Mouse (Mus musculus) thymus, postnatal 0 days (tissue): ENCODE measurements around the gene Map4k2. TPM values are rescaled to one million over a fixed set of nuclear protein-coding genes. Genes with fewer than 3 reads are reported as not detected.

Experiments
- DNase-seq: peaks from one replicate; pipeline ENCODE4 v3.0.0-alpha.2; 2015; ENCODE audit warnings: low spot score
- polyA plus RNA-seq: library from polyadenylated mRNA; unstranded; fragments of >200 nt; fragmentation: Nextera tagmentation; extraction: Ambion mirVana; gene quantifications from 2 replicates; pipeline ENCODE4 v1.2.1, GENCODE M21; 2015

Map4k2 gene
- polyA plus RNA-seq, 1 experiment from 2014 or later: 57.3 TPM

DNA sequence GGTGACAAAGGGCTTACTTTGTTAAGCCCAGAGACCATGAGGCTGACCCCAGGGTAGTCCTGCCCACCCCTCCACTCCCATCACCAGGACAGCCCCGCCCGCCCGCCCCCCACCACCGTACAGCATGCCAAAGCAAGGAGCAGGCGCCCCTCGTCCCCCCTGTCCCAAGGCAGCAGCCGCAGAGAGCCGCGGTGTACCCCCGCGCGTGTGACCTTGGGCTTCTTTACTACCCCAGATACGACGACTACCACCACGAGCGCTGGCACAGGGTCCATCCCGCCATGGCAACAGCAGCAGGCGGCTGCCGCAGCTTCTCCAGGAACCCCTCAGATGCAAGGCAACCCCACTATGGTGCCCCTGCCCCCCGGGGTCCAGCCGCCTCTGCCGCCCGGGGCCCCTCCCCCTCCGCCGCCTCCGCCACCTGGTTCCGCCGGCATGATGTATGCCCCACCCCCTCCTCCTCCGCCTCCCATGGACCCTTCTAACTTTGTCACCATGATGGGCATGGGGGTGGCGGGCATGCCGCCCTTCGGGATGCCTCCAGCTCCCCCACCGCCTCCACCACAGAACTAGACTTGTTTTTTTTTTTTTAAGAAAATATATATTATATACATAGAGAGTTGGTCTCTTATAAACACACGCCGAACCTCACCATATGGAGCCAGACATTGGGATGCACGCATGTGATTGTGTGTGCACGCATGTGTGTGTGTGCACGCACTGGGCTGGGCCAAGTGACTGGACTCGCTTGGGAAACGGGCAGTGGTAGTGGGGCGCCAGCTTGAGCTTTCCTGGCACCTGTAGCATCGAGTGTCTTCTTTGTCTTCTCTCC, 34.7 kb downstream of the Map4k2 start:
- DNase-seq: no peak

DNA sequence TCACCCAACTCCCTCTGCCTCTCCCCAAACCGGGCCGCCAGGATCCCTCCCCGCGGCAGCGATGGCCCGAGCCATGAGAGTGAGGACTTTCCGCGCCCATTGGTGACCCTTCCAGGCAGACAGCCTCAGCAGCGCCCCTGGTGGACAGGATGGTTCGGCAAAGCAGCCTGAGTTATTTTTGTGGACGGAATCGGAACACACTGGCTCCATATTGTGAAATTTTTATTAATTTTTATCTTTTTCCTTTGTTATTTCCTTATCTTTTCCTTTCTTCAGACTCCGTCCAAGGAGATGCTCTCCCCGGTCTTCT, 35.3 kb downstream of the Map4k2 start:
- DNase-seq: no peak

GRCm38 (mm10) chr19:6376643-6377042, 35.7 kb downstream of the Map4k2 start:
- no peak for DNase-seq

- no peak for DNase-seq
Measured at GRCm38 (mm10) chr19:6377327-6378040, 36.5 kb downstream of the Map4k2 start.

DNA sequence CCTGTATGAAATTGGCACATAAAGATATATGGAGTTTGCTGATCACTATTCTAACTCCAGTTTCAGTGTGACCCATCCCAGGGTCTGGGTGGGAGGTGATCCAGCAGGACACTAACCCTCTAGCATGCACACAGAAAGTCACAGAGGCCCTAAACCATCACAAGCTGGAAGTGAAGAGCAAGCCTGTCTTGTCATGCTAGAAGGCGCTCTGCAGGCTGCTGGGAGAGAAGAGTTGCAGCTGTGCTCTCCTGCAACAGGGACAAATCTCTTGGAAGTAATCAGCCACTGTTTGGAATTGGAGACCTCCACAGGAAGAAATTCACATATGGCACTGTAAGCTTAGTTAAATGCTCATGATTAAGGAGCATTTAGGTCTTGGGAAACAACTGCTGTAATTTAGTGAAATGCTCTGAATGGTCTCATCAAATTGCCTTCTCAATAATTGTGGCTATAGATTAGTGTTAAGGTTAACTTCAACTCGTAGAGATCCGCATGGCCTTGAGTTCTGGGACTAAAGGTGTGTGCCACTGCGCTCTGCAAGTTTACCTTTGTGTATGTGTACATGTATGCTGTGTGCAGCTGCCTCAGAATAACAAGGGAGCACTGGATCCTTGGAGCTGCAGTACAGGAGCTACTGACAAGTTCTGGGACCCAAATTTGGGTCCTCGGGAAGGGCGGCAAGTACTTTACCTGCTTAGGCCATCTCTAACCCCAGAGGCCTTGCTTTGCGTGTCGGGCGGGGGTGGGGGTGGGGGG, 39.7 kb downstream of the Map4k2 start:
- DNase-seq: no peak

DNA sequence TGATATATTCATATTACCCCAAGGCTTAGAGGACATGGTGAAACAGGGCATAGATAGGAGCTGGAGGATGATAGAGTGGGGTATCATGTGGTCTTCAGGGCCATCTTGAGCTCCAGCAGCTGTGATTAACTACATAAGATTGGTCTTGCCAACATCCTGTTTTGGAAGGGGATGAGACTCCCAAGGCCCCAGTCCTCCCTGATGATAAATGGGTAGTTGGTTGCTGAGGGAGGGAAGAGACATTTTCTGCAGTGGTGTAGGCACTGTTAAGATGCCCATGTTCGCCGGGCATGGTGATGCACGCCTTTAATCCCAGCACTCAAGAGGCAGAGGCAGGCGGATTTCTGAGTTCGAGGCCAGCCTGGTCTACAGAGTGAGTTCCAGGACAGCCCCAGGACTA, 40.3 kb downstream of the Map4k2 start:
- no peak for DNase-seq

GRCm38 (mm10) chr19:6382323-6382924, 41.5 kb downstream of the Map4k2 start:
- no peak for DNase-seq

DNA sequence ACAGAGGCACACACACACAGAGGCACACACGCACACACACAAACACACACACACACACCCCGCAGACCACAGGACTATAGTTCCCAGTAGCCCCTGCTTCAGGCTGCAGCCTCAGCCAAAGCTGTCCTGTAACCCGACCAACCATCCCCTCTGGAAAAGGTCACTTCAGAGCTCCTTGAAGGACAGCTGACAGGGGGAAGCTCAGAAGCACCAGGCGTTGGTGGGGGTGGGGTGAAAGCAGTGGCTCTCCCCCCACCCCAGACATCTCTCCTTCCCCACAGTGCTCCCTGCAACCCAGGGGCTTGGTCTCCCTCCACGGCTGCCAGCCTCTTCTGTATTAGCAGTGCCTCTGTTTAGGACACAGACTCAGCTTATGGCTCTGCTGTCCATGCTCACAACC, 42.5 kb downstream of the Map4k2 start:
- DNase-seq: no peak

GRCm38 (mm10) chr19:6384128-6384527, 43.2 kb downstream of the Map4k2 start, which contains the start of gene Pygm:
Gene Pygm (plus strand): TSS chr19:6384399.
- no peak for DNase-seq

GRCm38 (mm10) chr19:6384954-6385353, 44.0 kb downstream of the Map4k2 start:
- DNase-seq: no peak

- no peak for DNase-seq
Measured at GRCm38 (mm10) chr19:6385419-6385818, 44.5 kb downstream of the Map4k2 start.

- no peak for DNase-seq
Measured at GRCm38 (mm10) chr19:6385821-6386220, 44.9 kb downstream of the Map4k2 start.

- DNase-seq: no peak
Measured at GRCm38 (mm10) chr19:6386234-6386633, 45.3 kb downstream of the Map4k2 start.

- no peak for DNase-seq
Measured at GRCm38 (mm10) chr19:6388006-6388405, 47.1 kb downstream of the Map4k2 start.

GRCm38 (mm10) chr19:6389803-6390202, 48.9 kb downstream of the Map4k2 start:
- DNase-seq: peak; percentile 67

DNA sequence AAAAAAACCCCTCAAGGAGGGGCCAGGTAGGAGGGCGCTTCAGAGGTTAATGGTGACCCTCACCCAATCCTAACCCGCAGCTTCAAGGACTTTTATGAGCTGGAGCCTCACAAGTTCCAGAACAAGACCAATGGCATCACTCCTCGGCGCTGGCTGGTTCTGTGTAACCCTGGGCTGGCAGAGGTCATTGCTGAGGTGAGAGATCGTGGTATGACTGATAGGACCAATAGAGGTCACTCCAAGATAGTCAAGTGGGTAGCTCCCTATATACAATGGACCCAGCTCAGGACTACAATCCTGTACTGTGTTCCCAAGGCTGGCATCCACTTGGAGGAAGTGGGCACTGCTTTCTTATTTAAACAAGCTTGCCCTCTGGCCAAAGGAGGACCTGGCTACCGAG, 49.3 kb downstream of the Map4k2 start:
- DNase-seq: no peak

- peak; percentile 43 for DNase-seq
Measured at GRCm38 (mm10) chr19:6392743-6393393, 51.9 kb downstream of the Map4k2 start.

GRCm38 (mm10) chr19:6393637-6394036, 52.7 kb downstream of the Map4k2 start:
- DNase-seq: no peak

DNA sequence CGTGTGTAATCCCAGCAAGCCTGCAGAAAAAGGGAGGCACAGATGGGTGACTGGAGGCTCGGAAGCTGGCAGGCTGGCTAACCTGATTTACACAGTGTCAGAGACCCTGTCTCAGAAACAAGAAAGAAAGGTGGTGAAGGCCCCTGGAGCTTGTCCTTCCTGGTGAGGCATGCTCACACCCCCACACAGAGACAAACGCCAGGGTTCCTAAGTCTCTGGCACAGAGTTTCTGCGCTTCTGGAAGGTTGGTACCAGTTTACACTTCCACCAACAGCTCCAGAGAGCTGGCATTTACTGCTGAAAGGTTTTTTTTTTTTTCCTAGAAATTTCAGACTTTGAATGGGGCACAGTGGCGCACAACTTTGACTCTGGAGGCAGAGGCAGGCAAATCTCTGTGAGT, 55.3 kb downstream of the Map4k2 start:
- no peak for DNase-seq

DNA sequence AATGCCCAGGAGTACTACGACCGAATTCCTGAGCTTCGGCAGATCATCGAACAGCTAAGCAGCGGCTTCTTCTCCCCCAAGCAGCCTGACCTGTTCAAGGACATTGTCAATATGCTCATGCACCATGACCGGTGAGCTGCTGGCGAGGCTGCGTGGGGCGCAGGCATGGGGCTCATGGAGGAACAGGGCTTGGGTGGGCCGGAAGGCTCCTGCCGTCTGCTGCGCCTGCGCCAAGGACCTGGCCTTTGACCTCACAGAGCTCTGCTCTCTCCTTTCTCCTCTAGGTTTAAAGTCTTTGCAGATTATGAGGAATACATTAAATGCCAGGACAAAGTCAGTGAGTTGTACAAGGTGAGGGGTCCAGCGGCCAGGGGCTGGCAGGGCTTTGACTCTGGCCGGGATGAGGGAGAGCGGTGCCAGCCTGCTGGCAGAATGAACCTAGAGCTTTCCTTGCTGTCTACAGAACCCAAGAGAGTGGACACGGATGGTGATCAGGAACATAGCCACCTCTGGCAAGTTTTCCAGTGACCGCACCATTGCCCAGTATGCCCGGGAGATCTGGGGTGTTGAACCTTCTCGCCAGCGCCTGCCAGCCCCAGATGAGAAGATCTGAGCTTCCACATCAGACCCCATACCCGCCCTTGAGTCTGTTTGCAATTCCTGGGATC, 56.8 kb downstream of the Map4k2 start:
- no peak for DNase-seq
